Mouse (Mus musculus) cerebellum, adult 2 months (tissue): ENCODE data around the gene Smdt1. TPM values are rescaled to one million over a fixed set of nuclear protein-coding genes. Genes with fewer than 3 reads are reported as not detected.

Experiments used
- DNase-seq, 2 experiments: peaks; one replicate each; pipeline ENCODE4 v3.0.0; 2021
- H3K27ac ChIP-seq: fragments of 200-500 bp; 2 replicates; pipeline ENCODE4 v1.5.1; 2012; ENCODE audit warnings: low read length, control low read depth, inconsistent platforms; ENCODE audit not compliant: insufficient read depth
- H3K27me3 ChIP-seq: fragments of 200-500 bp; 2 replicates; pipeline ENCODE4 v1.6.1; 2012; ENCODE audit warnings: inconsistent platforms, mild to moderate bottlenecking, low read length, moderate library complexity; ENCODE audit not compliant: control insufficient read depth, insufficient read depth
- H3K4me1 ChIP-seq: fragments of 200-500 bp; 2 replicates; pipeline ENCODE4 v1.6.1; 2011; ENCODE audit warnings: low read length; ENCODE audit not compliant: control insufficient read depth, insufficient read depth
- H3K4me3 ChIP-seq: fragments of 200-500 bp; replicated peaks from 2 replicates; pipeline ENCODE3; 2011; ENCODE audit warnings: mild to moderate bottlenecking, low read depth, low read length, control low read depth; ENCODE audit not compliant: insufficient read depth
- CTCF ChIP-seq: fragments of 200-500 bp; IDR thresholded peaks from 2 replicates; pipeline ENCODE4 v1.5.1; 2011; ENCODE audit warnings: low read depth, mild to moderate bottlenecking, control low read depth, low read length, moderate library complexity, borderline replicate concordance; ENCODE audit not compliant: insufficient read depth
- POLR2A ChIP-seq: fragments of 200-500 bp; IDR thresholded peaks from 2 replicates; pipeline ENCODE4 v1.6.1; 2011; ENCODE audit warnings: low read length, control low read depth, borderline replicate concordance; ENCODE audit not compliant: insufficient read depth
- WGBS: fragments of 180-500 bp; shearing (Covaris S2); methylation state at CpG from one replicate; pipeline ENCODE4 v1.1.7; 2018; 5-methylcytosine and 5-hydroxymethylcytosine counted together
- polyA plus RNA-seq: library from polyadenylated mRNA; depleted of rRNA; stranded (reverse); fragments of >200 nt; gene quantifications from 2 replicates; pipeline ENCODE4 v1.2.3, GENCODE M21; 2012

Smdt1 gene
- polyA plus RNA-seq, 1 experiment: 332 TPM

GRCm38 (mm10) chr15:82317839-82318238, 20.9 kb upstream of the Smdt1 start:
- Histone ChIP-seq H3K4me1 (peaks cover 5% of the 10 kb centered on the region), H3K27ac (no peak overlapping the region), H3K4me3 (no peak overlapping the region), H3K27me3 (no peaks in the 10 kb centered on the region; the same call in 1 of the 2 replicates)
- TF ChIP-seq POLR2A: no peak
- no peak for TF ChIP-seq CTCF
- DNase-seq: no peak
- WGBS: 86% methylated on average over 6 of the region's 6 CpGs

GRCm38 (mm10) chr15:82319613-82320012, 19.1 kb upstream of the Smdt1 start:
- WGBS: 0% methylated on average over 1 of the region's 1 CpGs

GRCm38 (mm10) chr15:82322195-82322594, 16.6 kb upstream of the Smdt1 start:
- DNase-seq: no peak
- Histone ChIP-seq H3K27me3 (no peaks in the 10 kb centered on the region; the same call in 1 of the 2 replicates), H3K27ac (no peak overlapping the region), H3K4me1 (peaks cover 5% of the 10 kb centered on the region), H3K4me3 (no peak overlapping the region)
- no peak for TF ChIP-seq POLR2A
- TF ChIP-seq CTCF: no peak
- 80% methylated on average over 8 of the region's 8 CpGs for WGBS

More at GRCm38 (mm10) chr15:82319613-82320012, 19.1 kb upstream of the Smdt1 start:
- TF ChIP-seq POLR2A: no peak
- TF ChIP-seq CTCF: no peak
- no peak overlapping the region for H3K27ac ChIP-seq
- no peak for DNase-seq
- H3K27me3 ChIP-seq: no peaks in the 10 kb centered on the region; the same call in 1 of the 2 replicates
- no peak overlapping the region for H3K4me3 ChIP-seq
- H3K4me1 ChIP-seq: peaks cover 5% of the 10 kb centered on the region

- no peak for DNase-seq
- H3K4me3 ChIP-seq: no peak overlapping the region
- TF ChIP-seq POLR2A (no peak), CTCF (no peak)
- no peak overlapping the region for H3K27ac ChIP-seq
- no peaks in the 10 kb centered on the region; the same call in 1 of the 2 replicates for H3K27me3 ChIP-seq
- H3K4me1 ChIP-seq: no peaks in the 10 kb centered on the region
- WGBS: 80% methylated on average over 2 of the region's 2 CpGs
These were observed 13.4 kb upstream of the Smdt1 start for GRCm38 (mm10) chr15:82325382-82325781.

GRCm38 (mm10) chr15:82335194-82335593, 3.6 kb upstream of the Smdt1 start:
- Histone ChIP-seq H3K27ac (no peak overlapping the region), H3K4me1 (peaks cover 17% of the 10 kb centered on the region), H3K27me3 (no peaks in the 10 kb centered on the region), H3K4me3 (no peak overlapping the region)
- WGBS: 64% methylated on average over 4 of the region's 4 CpGs
- peak; percentile 62 to 74 for DNase-seq
- TF ChIP-seq POLR2A (no peak), CTCF (no peak)

- Histone ChIP-seq H3K4me1 (peaks cover 17% of the 10 kb centered on the region), H3K27ac (no peak overlapping the region), H3K4me3 (no peak overlapping the region), H3K27me3 (no peaks in the 10 kb centered on the region)
- TF ChIP-seq CTCF (no peak), POLR2A (no peak)
- no peak for DNase-seq
- WGBS: 86% methylated on average over 12 of the region's 12 CpGs
These were observed 2.1 kb upstream of the Smdt1 start for GRCm38 (mm10) chr15:82336629-82337028.

- no peaks in the 10 kb centered on the region for H3K27me3 ChIP-seq
- H3K27ac ChIP-seq: no peak overlapping the region
- WGBS: 31% methylated on average over 4 of the region's 4 CpGs
- peak overlapping the region; percentile 80 for H3K4me3 ChIP-seq
- peaks cover 17% of the 10 kb centered on the region for H3K4me1 ChIP-seq
- TF ChIP-seq POLR2A (no peak), CTCF (no peak)
- DNase-seq: no peak
These were observed 884 bp upstream of the Smdt1 start for GRCm38 (mm10) chr15:82337875-82338274.

GRCm38 (mm10) chr15:82339150-82339549, 391 bp downstream of the Smdt1 start:
- Histone ChIP-seq H3K4me1 (peaks cover 17% of the 10 kb centered on the region), H3K4me3 (peak overlapping the region; percentile 80), H3K27ac (no peak overlapping the region), H3K27me3 (no peaks in the 10 kb centered on the region)
- no peak for DNase-seq
- no peak for TF ChIP-seq POLR2A
- TF ChIP-seq CTCF: no peak
- WGBS: 50% methylated on average over 10 of the region's 10 CpGs

- no peak for DNase-seq
- peaks cover 17% of the 10 kb centered on the region for H3K4me1 ChIP-seq
- no peaks in the 10 kb centered on the region for H3K27me3 ChIP-seq
- no peak overlapping the region for H3K27ac ChIP-seq
- H3K4me3 ChIP-seq: no peak overlapping the region
- WGBS: 87% methylated on average over 8 of the region's 8 CpGs
- TF ChIP-seq POLR2A (no peak), CTCF (no peak)
These were observed 985 bp downstream of the Smdt1 start for GRCm38 (mm10) chr15:82339634-82340254.
